ENCODE assay signal across 12 mouse cellular contexts in genomic region chr4:44812855-44813254, GRCm38 (mm10).
"Had no signal": no experiment of that assay in that cellular context is flagged by ENCODE, and none has a peak within 500 bp of the region (broad histone marks: within the 10 kb centered on the region; RNA-seq: fewer than 3 reads in every experiment).

No protein-coding gene starts in this region.

- H3K4me3 ChIP-seq: limb, embryonic 12.5 days; midbrain, embryonic 10.5 days; midbrain, embryonic 15.5 days; neural tube, embryonic 13.5 days had no signal

- DNase-seq: kidney, adult 2 months; kidney, postnatal 25 days; layer of hippocampus, adult 9-11 months; lung, embryonic 14.5 days; lung, postnatal 14 days; right cerebral cortex, postnatal 14 days; thymus, postnatal 36 days had no signal

- H3K27ac ChIP-seq: limb, embryonic 12.5 days; midbrain, embryonic 10.5 days; midbrain, embryonic 15.5 days; neural tube, embryonic 13.5 days had no signal

- H3K9me3 ChIP-seq: limb, embryonic 12.5 days; midbrain, embryonic 10.5 days; midbrain, embryonic 15.5 days; neural tube, embryonic 13.5 days had no signal

- H3K27me3 ChIP-seq: limb, embryonic 12.5 days; midbrain, embryonic 15.5 days; neural tube, embryonic 13.5 days had no signal

- H3K36me3 ChIP-seq: limb, embryonic 12.5 days; midbrain, embryonic 10.5 days; midbrain, embryonic 15.5 days; neural tube, embryonic 13.5 days had no signal

- H3K9ac ChIP-seq: limb, embryonic 12.5 days; lung, embryonic 14.5 days; midbrain, embryonic 15.5 days; neural tube, embryonic 13.5 days had no signal

- H3K4me2 ChIP-seq: limb, embryonic 12.5 days; lung, embryonic 14.5 days; midbrain, embryonic 15.5 days; neural tube, embryonic 13.5 days had no signal

- ATAC-seq: intestine, embryonic 16.5 days; midbrain, embryonic 15.5 days had no signal

- H3K4me1 ChIP-seq: limb, embryonic 12.5 days; neural tube, embryonic 13.5 days had no signal
